Mouse (Mus musculus) bone marrow macrophage, adult 2 months (primary cell): ENCODE results near the gene Isg20.

ENCODE experiments used
- CTCF ChIP-seq: IDR thresholded peaks from 2 replicates; pipeline ENCODE4 v1.5.1; 2012; ENCODE audit warnings: low read depth, mild to moderate bottlenecking, low read length, moderate library complexity
- POLR2A ChIP-seq: IDR thresholded peaks from 2 replicates; pipeline ENCODE4 v1.6.1; 2012; ENCODE audit warnings: mild to moderate bottlenecking, low read depth, low read length, borderline replicate concordance

GRCm38 (mm10) chr7:78953886-78954572 lies 40.8 kb downstream of the Isg20 start:
- no peak for TF ChIP-seq CTCF
- TF ChIP-seq POLR2A, result no peak
